Mouse (Mus musculus) lung, embryonic 14.5 days (tissue): ENCODE results near the gene Mas1. TPM values are rescaled to one million over a fixed set of nuclear protein-coding genes. Genes with fewer than 3 reads are reported as not detected.

Experiments
- ATAC-seq: fragments of 200-750 bp; cut with Nextera tagmentation; 2 replicates; pipeline ENCODE4 v1.8.0; 2017; ENCODE audit warnings: mild to moderate bottlenecking, moderate TSS enrichment, moderate library complexity; ENCODE audit not compliant: insufficient read depth
- DNase-seq: peaks from one replicate; pipeline ENCODE4 v3.0.0-alpha.2; 2015
- H3K27ac ChIP-seq: fragments of 300-500 bp; sonication (generic); 2 replicates; pipeline ENCODE4 v1.5.1; 2014; ENCODE audit warnings: low read depth, mild to moderate bottlenecking, moderate library complexity
- H3K27me3 ChIP-seq: fragments of 300-500 bp; sonication (generic); 2 replicates; pipeline ENCODE4 v1.6.1; 2014; ENCODE audit warnings: low read length, control low read depth; ENCODE audit not compliant: insufficient read depth
- H3K36me3 ChIP-seq: fragments of 300-500 bp; sonication (generic); 2 replicates; pipeline ENCODE4 v1.6.1; 2014; ENCODE audit warnings: control low read depth; ENCODE audit not compliant: insufficient read depth
- H3K4me1 ChIP-seq: fragments of 300-500 bp; sonication (generic); 2 replicates; pipeline ENCODE4 v1.6.1; 2014; ENCODE audit warnings: antibody characterized with exemption, control low read depth; ENCODE audit not compliant: insufficient read depth
- H3K4me2 ChIP-seq: fragments of 300-500 bp; sonication (generic); 2 replicates; pipeline ENCODE4 v1.6.1; 2014; ENCODE audit warnings: mild to moderate bottlenecking
- H3K4me3 ChIP-seq: fragments of 300-500 bp; sonication (generic); 2 replicates; pipeline ENCODE4 v1.5.1; 2014; ENCODE audit warnings: low read depth, low read length
- H3K9ac ChIP-seq: fragments of 300-500 bp; sonication (generic); 2 replicates; pipeline ENCODE4 v1.6.1; 2014
- H3K9me3 ChIP-seq: fragments of 300-500 bp; sonication (generic); 2 replicates; pipeline ENCODE4 v1.6.1; 2016; ENCODE audit warnings: low read depth, low read length, control low read depth
- CTCF ChIP-seq: IDR thresholded peaks from 2 replicates; pipeline ENCODE4 v1.5.1; 2016; ENCODE audit warnings: antibody characterized with exemption, low read depth
- WGBS: fragments of 180-500 bp; shearing (Covaris S2); extraction: QIAGEN DNeasy Blood & Tissue Kit; methylation state at CpG from one replicate; pipeline ENCODE4 v1.1.7; 2014; 5-methylcytosine and 5-hydroxymethylcytosine counted together
- polyA plus RNA-seq: library from polyadenylated mRNA; unstranded; fragments of >200 nt; fragmentation: Nextera tagmentation; extraction: Ambion mirVana; gene quantifications from 2 replicates; pipeline ENCODE4 v1.2.1, GENCODE M21; 2014

The Mas1 gene
- polyA plus RNA-seq = 0.67 and 0.97 TPM in 2 replicates

- TF ChIP-seq CTCF = no peak
- Histone ChIP-seq H3K27ac (no peak within 1 kb of the TSS), H3K4me1 (0 out of 2 replicates have a peak, but pooled peaks cover 2% of the 10 kb centered on the region), H3K9me3 (no peaks in the 10 kb centered on the region), H3K36me3 (no peaks in the 10 kb centered on the region), H3K4me3 (no peak within 1 kb of the TSS), H3K9ac (no peak within 1 kb of the TSS), H3K4me2 (no peak within 1 kb of the TSS), H3K27me3 (no peaks in the 10 kb centered on the region)
- WGBS = 20% methylated on average over 2 of the region's 2 CpGs
- no peak for ATAC-seq
- DNase-seq = no peak
Observed at GRCm38 (mm10) chr17:12868043-12868442, at the start of gene Mas1. TSS of gene Mas1 (minus strand) at chr17:12868143.

GRCm38 (mm10) chr17:12916588-12917380 lies 48.8 kb upstream of the Mas1 start:
- Histone ChIP-seq H3K27me3 (no peaks in the 10 kb centered on the region), H3K4me3 (peak overlapping the region; percentile 93), H3K27ac (peak overlapping the region; percentile 92), H3K9me3 (no peaks in the 10 kb centered on the region), H3K4me2 (peak overlapping the region; percentile 68), H3K4me1 (no peaks in the 10 kb centered on the region; the same call in 1 of the 2 replicates), H3K9ac (peak overlapping the region; percentile 99), H3K36me3 (peaks cover 57% of the 10 kb centered on the region)
- no peak for TF ChIP-seq CTCF
- DNase-seq (peak; percentile 61), ATAC-seq (peak; percentile 57)
- under 1% methylated on average over 40 of the region's 40 CpGs for WGBS

DNA sequence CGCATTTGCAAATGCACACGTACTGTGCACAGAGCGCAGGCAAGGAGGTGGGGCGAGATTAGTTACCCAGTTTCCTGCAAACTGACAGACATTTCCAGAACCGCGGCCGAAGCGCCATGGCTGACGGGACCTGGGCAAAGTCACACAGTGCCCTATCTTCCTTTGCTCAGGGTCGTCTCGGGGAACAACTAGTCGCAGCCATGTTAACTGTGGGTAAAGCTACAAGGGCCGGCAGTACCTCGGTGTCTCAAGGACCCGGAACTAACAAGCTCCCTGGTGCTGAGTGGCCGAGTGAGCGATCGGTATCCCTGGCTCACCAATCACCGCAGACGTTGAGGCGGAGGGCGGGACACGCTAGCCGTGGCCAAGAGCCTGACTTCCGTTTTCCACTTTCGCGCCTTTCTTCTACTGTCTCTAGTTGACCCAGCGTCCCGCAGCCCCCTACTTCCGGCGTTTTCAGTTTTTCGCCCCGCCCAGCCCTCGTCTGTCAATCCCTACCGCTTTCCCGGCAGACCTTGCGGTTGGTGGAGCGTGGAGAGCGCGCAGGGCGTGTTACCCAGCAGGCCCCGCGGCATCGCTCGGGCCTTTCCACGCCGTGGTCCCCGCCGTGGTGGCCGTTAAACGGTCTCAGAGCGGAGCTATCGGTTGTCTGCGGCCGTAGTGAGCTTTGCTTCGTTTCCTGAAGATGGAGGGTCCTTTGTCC lies 48.1 kb upstream of the Mas1 start, which contains the start of gene Mrpl18:
Gene Mrpl18, minus strand, starts transcription at position 465 of the 703 bp plus-strand sequence.
- H3K4me2 ChIP-seq = peak within 1 kb of the TSS; percentile 68
- TF ChIP-seq CTCF = no peak
- no peaks in the 10 kb centered on the region; the same call in 1 of the 2 replicates for H3K4me1 ChIP-seq
- H3K27ac ChIP-seq = peak within 1 kb of the TSS; percentile 92
- peak within 1 kb of the TSS; percentile 99 for H3K9ac ChIP-seq
- under 1% methylated on average over 56 of the region's 56 CpGs for WGBS
- H3K36me3 ChIP-seq = peaks cover 57% of the 10 kb centered on the region
- ATAC-seq (peak; percentile 99), DNase-seq (peak; percentile 100)
- H3K9me3 ChIP-seq = no peaks in the 10 kb centered on the region
- H3K4me3 ChIP-seq = peak within 1 kb of the TSS; percentile 93
- no peaks in the 10 kb centered on the region for H3K27me3 ChIP-seq

DNA sequence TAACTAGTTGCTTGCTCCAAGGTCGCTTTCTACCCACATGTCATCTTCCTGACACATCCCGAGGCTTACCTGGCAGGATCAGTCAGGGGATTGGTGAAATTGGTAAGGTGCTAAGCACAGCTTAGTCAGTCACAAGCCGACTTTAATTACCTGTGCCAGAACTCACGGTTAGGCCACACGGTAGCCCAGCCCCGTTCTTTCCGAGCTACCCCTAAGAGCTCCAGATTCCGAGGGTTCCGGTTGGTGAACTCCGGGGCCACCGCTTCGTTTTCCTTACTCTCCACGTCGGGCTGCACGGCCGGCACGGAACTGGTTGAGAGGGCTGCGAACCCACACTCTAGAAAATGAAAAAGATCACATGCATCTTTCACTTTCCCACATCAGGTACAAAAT lies 47.5 kb upstream of the Mas1 start, which contains the start of gene Tcp1:
Gene Tcp1, plus strand, starts transcription at position 214 of the 393 bp plus-strand sequence.
- Histone ChIP-seq H3K4me3 (peak within 1 kb of the TSS; percentile 93), H3K4me2 (peak within 1 kb of the TSS; percentile 68), H3K9ac (peak within 1 kb of the TSS; percentile 99), H3K27me3 (no peaks in the 10 kb centered on the region), H3K9me3 (no peaks in the 10 kb centered on the region), H3K36me3 (peaks cover 57% of the 10 kb centered on the region), H3K4me1 (no peaks in the 10 kb centered on the region; the same call in 1 of the 2 replicates), H3K27ac (peak within 1 kb of the TSS; percentile 92)
- ATAC-seq (0 out of 2 replicates have a peak, but pooled peaks have one; percentile 2), DNase-seq (no peak)
- no peak for TF ChIP-seq CTCF
- under 1% methylated on average over 18 of the region's 18 CpGs for WGBS

- Histone ChIP-seq H3K36me3 (peaks cover 36% of the 10 kb centered on the region), H3K4me1 (no peaks in the 10 kb centered on the region), H3K4me3 (no peak overlapping the region), H3K4me2 (no peak overlapping the region), H3K27ac (no peak overlapping the region), H3K27me3 (no peaks in the 10 kb centered on the region), H3K9me3 (no peaks in the 10 kb centered on the region), H3K9ac (no peak overlapping the region)
- no peak for ATAC-seq
- no peak for TF ChIP-seq CTCF
- no peak for DNase-seq
- 80% methylated on average over 8 of the region's 8 CpGs for WGBS
Observed at GRCm38 (mm10) chr17:12910391-12910790, 42.4 kb upstream of the Mas1 start.

- no peak within 1 kb of the TSS for H3K4me3 ChIP-seq
- H3K27me3 ChIP-seq = no peaks in the 10 kb centered on the region
- DNase-seq = no peak
- H3K36me3 ChIP-seq = peaks cover 36% of the 10 kb centered on the region
- no peaks in the 10 kb centered on the region for H3K4me1 ChIP-seq
- no peak for TF ChIP-seq CTCF
- no peak within 1 kb of the TSS for H3K4me2 ChIP-seq
- no peaks in the 10 kb centered on the region for H3K9me3 ChIP-seq
- WGBS = 75% methylated on average over 35 of the region's 35 CpGs
- ATAC-seq = no peak
- H3K27ac ChIP-seq = no peak within 1 kb of the TSS
- no peak within 1 kb of the TSS for H3K9ac ChIP-seq
Observed at GRCm38 (mm10) chr17:12909361-12910280, 41.7 kb upstream of the Mas1 start, which contains the start of gene Pnldc1. TSS of gene Pnldc1 (minus strand) at chr17:12910230.
